Mouse (Mus musculus) liver, postnatal 0 days (tissue): Measurements from ENCODE around the gene Asb1. TPM values are rescaled to one million over a fixed set of nuclear protein-coding genes. Genes with fewer than 3 reads are reported as not detected.

Experiments used
- ATAC-seq: fragments of 200-750 bp; cut with Nextera tagmentation; 2 replicates; pipeline ENCODE4 v1.8.0; 2017; ENCODE audit warnings: mild to moderate bottlenecking, moderate library complexity
- DNase-seq: peaks from one replicate; pipeline ENCODE4 v3.0.0-alpha.2; 2016
- H3K27ac ChIP-seq: fragments of 300-500 bp; sonication (generic); 2 replicates; pipeline ENCODE4 v1.5.1; 2014; ENCODE audit warnings: antibody characterized with exemption, moderate library complexity, mild to moderate bottlenecking, low read depth
- H3K27me3 ChIP-seq: fragments of 300-500 bp; sonication (generic); 2 replicates; pipeline ENCODE4 v1.6.1; 2014; ENCODE audit warnings: low read length, control low read depth, mixed read lengths; ENCODE audit not compliant: insufficient read depth
- H3K36me3 ChIP-seq: fragments of 300-500 bp; sonication (generic); replicated peaks from 2 replicates; pipeline ENCODE4 v1.6.1; 2014; ENCODE audit warnings: mild to moderate bottlenecking, control low read depth, low read length, moderate library complexity, mixed read lengths; ENCODE audit not compliant: insufficient read depth
- H3K4me1 ChIP-seq: fragments of 300-500 bp; sonication (generic); 2 replicates; pipeline ENCODE4 v1.6.1; 2014; ENCODE audit warnings: antibody characterized with exemption, mild to moderate bottlenecking, control low read depth; ENCODE audit not compliant: insufficient read depth
- H3K4me2 ChIP-seq: fragments of 300-500 bp; sonication (generic); 2 replicates; pipeline ENCODE4 v1.6.1; 2014; ENCODE audit warnings: low read depth, mild to moderate bottlenecking, low read length, moderate library complexity, mixed read lengths
- H3K4me3 ChIP-seq: fragments of 300-500 bp; sonication (generic); 2 replicates; pipeline ENCODE4 v1.5.1; 2014; ENCODE audit warnings: low read depth, low read length
- H3K9ac ChIP-seq: fragments of 300-500 bp; sonication (generic); replicated peaks from 2 replicates; pipeline ENCODE4 v1.6.1; 2014; ENCODE audit warnings: mild to moderate bottlenecking, moderate library complexity
- H3K9me3 ChIP-seq: fragments of 300-500 bp; sonication (generic); 2 replicates; pipeline ENCODE4 v1.6.1; 2016; ENCODE audit warnings: mild to moderate bottlenecking, control low read depth, low read length, mixed read lengths
- CTCF ChIP-seq: sonication (generic); IDR thresholded peaks from 2 replicates; pipeline ENCODE4 v1.5.1; 2016; ENCODE audit warnings: antibody characterized with exemption, low read depth
- EP300 ChIP-seq: IDR thresholded peaks from 2 replicates; pipeline ENCODE4 v1.6.1; 2016; ENCODE audit warnings: antibody characterized with exemption, low read depth, mild to moderate bottlenecking
- WGBS: fragments of 180-500 bp; shearing (Covaris S2); extraction: QIAGEN DNeasy Blood & Tissue Kit; methylation state at CpG from one replicate; pipeline ENCODE4 v1.1.7; 2014; ENCODE audit not compliant: insufficient replicate concordance; 5-methylcytosine and 5-hydroxymethylcytosine counted together
- polyA plus RNA-seq: library from polyadenylated mRNA; unstranded; fragments of >200 nt; fragmentation: Nextera tagmentation; extraction: Ambion mirVana; gene quantifications from 2 replicates; pipeline ENCODE4 v1.2.1, GENCODE M21; 2015

Gene Asb1
- polyA plus RNA-seq, 1 experiment from 2014 or later, result 4.6 TPM

DNA sequence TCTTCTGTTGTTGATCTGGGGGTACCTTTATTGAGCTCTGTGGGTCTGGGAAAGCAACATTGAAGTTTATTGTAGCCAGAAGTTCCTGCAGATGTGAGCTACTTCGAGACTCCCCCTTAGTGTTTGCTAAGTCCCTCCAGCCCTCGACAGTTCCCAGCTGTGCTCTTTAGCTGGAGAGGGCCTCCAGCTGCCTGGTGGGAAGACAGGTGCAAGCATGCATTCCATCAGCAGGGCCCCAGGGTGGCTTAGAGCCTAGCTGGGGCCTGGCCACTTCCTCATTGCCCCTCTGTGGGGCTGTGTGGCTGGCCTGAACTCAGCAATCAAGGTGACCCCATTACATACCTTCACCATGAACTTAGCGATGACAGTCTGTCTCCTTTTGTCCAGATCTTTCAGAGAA, 35.7 kb upstream of the Asb1 start:
- no peak for ATAC-seq
- H3K4me1 ChIP-seq, result no peaks in the 10 kb centered on the region

DNA sequence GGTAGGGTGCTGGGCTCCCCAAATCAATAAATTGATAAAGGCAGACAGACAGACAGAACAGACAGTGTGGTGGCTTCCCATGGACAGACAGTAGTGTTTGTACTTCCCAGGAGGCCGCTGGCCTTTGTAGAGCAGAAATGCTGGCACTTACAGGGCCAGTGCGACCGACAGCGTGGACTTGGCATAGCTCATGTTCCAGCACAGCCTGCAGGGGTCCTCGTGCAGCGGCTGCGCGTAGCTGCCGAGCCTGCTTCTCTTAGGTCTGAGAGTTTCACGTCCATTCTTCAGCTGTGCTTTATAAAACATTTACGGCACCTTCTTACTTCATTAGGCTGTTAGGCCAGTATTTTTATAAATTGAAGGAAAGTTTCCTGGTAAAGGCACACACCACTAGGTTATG, 25.4 kb upstream of the Asb1 start:
- Histone ChIP-seq H3K4me3 (no peak overlapping the region), H3K27ac (no peak overlapping the region), H3K4me1 (no peaks in the 10 kb centered on the region), H3K4me2 (no peak overlapping the region), H3K27me3 (no peaks in the 10 kb centered on the region), H3K9me3 (no peaks in the 10 kb centered on the region), H3K36me3 (no peaks in the 10 kb centered on the region), H3K9ac (no peak overlapping the region)
- WGBS, result 68% methylated on average over 11 of the region's 11 CpGs
- DNase-seq, result no peak
- TF ChIP-seq EP300, result no peak
- TF ChIP-seq CTCF, result peak; percentile 26; the same call in 1 of the 2 replicates
- ATAC-seq, result no peak

More for the DNA sequence above, 35.7 kb upstream of the Asb1 start:
- Histone ChIP-seq H3K27me3 (no peaks in the 10 kb centered on the region), H3K4me3 (no peak overlapping the region), H3K9me3 (no peaks in the 10 kb centered on the region), H3K9ac (no peak overlapping the region), H3K27ac (no peak overlapping the region), H3K4me2 (no peak overlapping the region), H3K36me3 (peaks cover 9% of the 10 kb centered on the region; the same call in 1 of the 2 replicates)
- WGBS, result 61% methylated on average over 3 of the region's 3 CpGs
- DNase-seq, result no peak
- TF ChIP-seq CTCF (no peak), EP300 (no peak)

DNA sequence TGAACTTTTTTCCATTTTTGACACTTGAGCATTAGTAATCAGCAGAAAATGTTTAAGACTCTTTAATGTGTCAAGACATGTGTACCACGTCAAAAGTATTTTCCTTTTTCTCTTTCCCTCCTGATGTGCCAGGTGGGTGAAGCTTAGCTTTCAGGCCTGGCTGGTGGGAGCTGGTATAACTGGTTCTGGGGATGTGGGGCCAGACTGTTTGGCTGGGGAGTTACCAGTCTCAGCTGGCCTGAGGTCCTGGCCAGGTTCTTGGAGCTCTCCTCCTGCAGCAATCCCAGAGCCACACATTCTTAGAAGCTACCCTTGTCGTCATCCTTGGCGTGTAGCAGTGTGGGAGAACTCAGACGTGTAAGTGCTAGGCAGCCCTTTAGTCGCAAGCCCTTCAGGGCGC, 24.7 kb upstream of the Asb1 start:
- no peak for TF ChIP-seq CTCF
- TF ChIP-seq EP300, result no peak
- no peak for DNase-seq
- Histone ChIP-seq H3K9ac (no peak overlapping the region), H3K27ac (no peak overlapping the region), H3K4me3 (no peak overlapping the region), H3K27me3 (no peaks in the 10 kb centered on the region), H3K36me3 (peaks cover 3% of the 10 kb centered on the region; the same call in 1 of the 2 replicates), H3K4me1 (no peaks in the 10 kb centered on the region), H3K9me3 (no peaks in the 10 kb centered on the region), H3K4me2 (no peak overlapping the region)
- ATAC-seq, result no peak
- WGBS, result 81% methylated on average over 6 of the region's 6 CpGs

DNA sequence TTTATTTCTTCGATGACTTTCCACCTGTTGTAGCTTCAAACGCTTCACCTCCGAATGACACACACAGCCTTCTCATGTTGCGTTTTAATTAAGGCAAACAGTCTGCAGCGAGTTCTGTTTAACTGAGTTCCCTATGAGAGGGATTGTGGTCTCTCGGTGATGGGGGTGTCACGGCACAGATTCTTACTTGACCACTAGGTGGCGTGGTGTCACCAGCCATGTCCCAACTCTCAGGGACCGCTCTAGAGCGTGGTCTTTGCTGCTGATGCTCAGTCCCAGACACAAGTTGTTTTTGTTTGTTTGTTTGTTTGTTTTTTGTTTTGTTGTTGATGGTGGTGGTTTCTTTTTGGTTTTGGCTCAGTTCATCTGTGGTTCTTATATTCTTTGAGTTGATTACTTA, 16.6 kb upstream of the Asb1 start:
- peak; percentile 99 for TF ChIP-seq CTCF
- TF ChIP-seq EP300, result no peak
- Histone ChIP-seq H3K4me2 (no peak overlapping the region), H3K9me3 (no peaks in the 10 kb centered on the region), H3K4me1 (0 out of 2 replicates have a peak, but pooled peaks cover 2% of the 10 kb centered on the region), H3K27ac (no peak overlapping the region), H3K4me3 (no peak overlapping the region), H3K27me3 (no peaks in the 10 kb centered on the region), H3K9ac (no peak overlapping the region), H3K36me3 (peaks cover 7% of the 10 kb centered on the region)
- 13% methylated on average over 10 of the region's 10 CpGs for WGBS
- peak; percentile 73; the same call in 1 of the 2 replicates for ATAC-seq
- DNase-seq, result peak; percentile 78

DNA sequence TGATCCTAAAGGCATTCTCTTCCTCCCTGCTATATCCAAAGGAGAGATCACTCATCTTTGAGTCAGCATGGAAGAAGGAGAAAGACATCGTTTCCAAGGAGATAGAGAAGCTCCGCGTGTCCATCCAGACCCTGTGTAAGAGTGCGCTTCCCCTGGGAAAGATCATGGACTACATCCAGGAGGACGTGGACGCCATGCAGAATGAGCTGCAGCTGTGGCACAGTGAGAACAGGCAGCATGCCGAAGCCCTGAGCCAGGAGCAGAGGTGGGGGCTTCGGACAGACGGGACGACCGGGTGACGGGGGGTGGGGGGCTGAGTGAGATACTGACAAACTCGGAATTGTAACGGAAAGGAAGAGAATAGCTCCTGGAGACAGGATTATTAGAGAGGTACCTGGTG, 14.5 kb upstream of the Asb1 start:
- no peak for ATAC-seq
- no peaks in the 10 kb centered on the region for H3K9me3 ChIP-seq
- no peak overlapping the region for H3K9ac ChIP-seq
- no peak overlapping the region for H3K27ac ChIP-seq
- peaks cover 5% of the 10 kb centered on the region; the same call in 1 of the 2 replicates for H3K4me1 ChIP-seq
- no peak overlapping the region for H3K4me3 ChIP-seq
- no peak for TF ChIP-seq EP300
- no peak for TF ChIP-seq CTCF
- DNase-seq, result no peak
- no peaks in the 10 kb centered on the region for H3K27me3 ChIP-seq
- peaks cover 3% of the 10 kb centered on the region; the same call in 1 of the 2 replicates for H3K36me3 ChIP-seq
- WGBS, result 92% methylated on average over 14 of the region's 14 CpGs
- no peak overlapping the region for H3K4me2 ChIP-seq

DNA sequence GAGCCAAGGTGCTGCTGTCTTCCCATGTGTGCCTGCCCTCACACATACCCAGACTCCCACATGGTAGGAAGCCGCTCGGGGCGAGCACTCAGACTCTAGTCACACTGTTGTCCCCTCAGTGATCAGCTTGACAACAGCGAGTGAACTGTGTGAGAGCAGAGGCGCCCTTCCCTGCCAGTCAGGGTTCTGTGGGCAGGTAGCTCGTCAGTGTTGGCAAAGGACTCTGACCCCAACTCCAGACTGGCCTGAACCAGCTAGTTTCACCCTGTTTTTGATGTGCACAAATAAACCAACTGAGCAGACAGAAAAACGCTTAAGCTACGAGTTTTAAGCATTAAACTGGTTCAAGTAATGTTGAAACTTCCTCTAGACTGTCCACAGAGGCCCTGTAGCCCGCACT, 10.2 kb upstream of the Asb1 start:
- Histone ChIP-seq H3K27ac (peak overlapping the region; percentile 49; the same call in 1 of the 2 replicates), H3K4me1 (peaks cover 13% of the 10 kb centered on the region), H3K36me3 (no peaks in the 10 kb centered on the region; the same call in 1 of the 2 replicates), H3K9ac (no peak overlapping the region), H3K4me3 (no peak overlapping the region), H3K9me3 (no peaks in the 10 kb centered on the region), H3K27me3 (no peaks in the 10 kb centered on the region), H3K4me2 (no peak overlapping the region)
- ATAC-seq (peak; percentile 36), DNase-seq (no peak)
- WGBS, result 74% methylated on average over 9 of the region's 9 CpGs
- no peak for TF ChIP-seq CTCF
- TF ChIP-seq EP300, result no peak

DNA sequence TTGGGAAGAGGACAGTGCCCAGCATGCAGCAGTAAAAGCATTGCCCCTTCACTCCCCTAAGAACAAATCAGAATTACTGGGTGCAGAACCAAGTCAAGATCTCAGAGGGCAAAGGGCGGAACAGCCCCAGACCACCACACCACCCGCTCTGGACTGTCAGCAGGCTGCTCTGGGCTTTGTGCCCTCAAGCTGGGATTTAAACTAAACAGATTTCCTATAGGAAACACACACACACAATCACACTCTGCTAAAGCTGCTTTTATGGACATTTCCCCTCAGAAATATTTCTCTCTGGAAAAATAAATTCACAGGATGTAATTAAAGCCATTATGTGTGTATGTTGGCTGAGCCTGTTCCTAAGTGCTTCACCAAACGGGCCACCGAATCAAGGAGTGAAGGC, 8.1 kb upstream of the Asb1 start:
- TF ChIP-seq CTCF (no peak), EP300 (no peak)
- no peak for DNase-seq
- Histone ChIP-seq H3K4me2 (no peak overlapping the region), H3K9ac (no peak overlapping the region), H3K27me3 (no peaks in the 10 kb centered on the region), H3K36me3 (no peaks in the 10 kb centered on the region; the same call in 1 of the 2 replicates), H3K4me3 (no peak overlapping the region), H3K4me1 (peaks cover 13% of the 10 kb centered on the region), H3K27ac (no peak overlapping the region), H3K9me3 (no peaks in the 10 kb centered on the region)
- 92% methylated on average over 4 of the region's 4 CpGs for WGBS
- ATAC-seq, result no peak
